In genomic region chr11:50262020-50262419, GRCm38 (mm10) we compare ENCODE assay signal across 8 mouse cellular contexts. TPM values are rescaled to one million over a fixed set of nuclear protein-coding genes. Genes with fewer than 3 reads are reported as not detected.
DNase-seq lines count a peak whose midpoint lies in the region; TF ChIP-seq lines count a peak whose summit lies in the region.

No protein-coding gene starts in this region.

- no peaks in the 10 kb centered on the region for H3K4me1 ChIP-seq in embryonic fibroblast, embryonic 13.5 days (ENCODE audit: control insufficient read depth, insufficient read depth, low read length)

- DNase-seq in adrenal gland, postnatal 14 days = peak; percentile 49
- DNase-seq in adrenal gland, adult 18-20 months (ENCODE audit: low spot score in 2 of 2) = no peak
- DNase-seq in left cerebral cortex, adult 2 months (ENCODE audit: extremely low spot score in 1 of 2, low spot score in 2 of 2) = no peak
- DNase-seq in left cerebral cortex, adult 11 months (ENCODE audit: low spot score) = no peak
- peak; percentile 50 to 56 for DNase-seq in lung, postnatal 4 days
- DNase-seq in thymus, adult 18-20 months = no peak
- DNase-seq in right cerebral cortex, postnatal 36 days (ENCODE audit: low spot score in 2 of 2) = no peak

- intact Hi-C loops in left cerebral cortex, adult 2 months (cut with DNase I) = no loop called here

- no peak overlapping the region for H3K27ac ChIP-seq in left cerebral cortex, adult 2 months
- no peak overlapping the region for H3K27ac ChIP-seq in embryonic fibroblast, embryonic 13.5 days (ENCODE audit: insufficient read depth, low read length)

- H3K4me3 ChIP-seq in left cerebral cortex, adult 2 months = no peak overlapping the region
- no peak overlapping the region for H3K4me3 ChIP-seq in embryonic fibroblast, embryonic 13.5 days (ENCODE audit: insufficient read depth, low read length)

- peak; percentile 35 for TF ChIP-seq CTCF in left cerebral cortex, adult 2 months (IDR thresholded peaks at IDR 0.05)
- peak; percentile 28; the same call in 1 of the 2 replicates for TF ChIP-seq CTCF in embryonic fibroblast, embryonic 13.5 days (IDR thresholded peaks at IDR 0.05; ENCODE audit: borderline replicate concordance, insufficient read depth, low read length)

- no peak for TF ChIP-seq POLR2A in embryonic fibroblast, embryonic 13.5 days (IDR thresholded peaks at IDR 0.05; ENCODE audit: low read depth, low read length)

RNA-seq across cellular contexts. Expression of gene Ltc4s, which starts 23.6 kb away (rescaled TPM):
- total RNA-seq in adrenal gland, postnatal 14 days (2021) = 10.4 and 11.3 TPM in 2 replicates
- 10 to 100 TPM; 15.2 to 46.9 TPM for total RNA-seq in adrenal gland, adult 18-20 months (2021)
- 1 to 10 TPM; 5.9 to 8.7 TPM for total RNA-seq in left cerebral cortex, adult 2 months (2021)
- polyA plus RNA-seq in embryonic fibroblast, embryonic 13.5 days (2011; ENCODE audit: insufficient read length, low read depth, missing spikeins) = 0.83 TPM in 1 of 2 replicates, not detected in the other

RNA-seq across cellular contexts. Expression of gene Maml1, which starts 30.1 kb away (rescaled TPM):
- 24.0 and 25.1 TPM in 2 replicates for total RNA-seq in adrenal gland, postnatal 14 days (2021)
- 10 to 100 TPM; 18.0 to 23.1 TPM for total RNA-seq in adrenal gland, adult 18-20 months (2021)
- total RNA-seq in left cerebral cortex, adult 2 months (2021) = 10 to 100 TPM; 11.1 to 11.5 TPM
- 28.9 and 37.3 TPM in 2 replicates for polyA plus RNA-seq in embryonic fibroblast, embryonic 13.5 days (2011; ENCODE audit: insufficient read length, low read depth, missing spikeins)

RNA-seq across cellular contexts. Expression of gene Mgat4b, which starts 51.3 kb away (rescaled TPM):
- 103 and 113 TPM in 2 replicates for total RNA-seq in adrenal gland, postnatal 14 days (2021)
- total RNA-seq in adrenal gland, adult 18-20 months (2021) = 100 to 1,000 TPM in 1 of 2 experiments, 10 to 100 TPM in 1; 89.3 to 110 TPM
- 10 to 100 TPM; 63.1 to 67.0 TPM for total RNA-seq in left cerebral cortex, adult 2 months (2021)
- polyA plus RNA-seq in embryonic fibroblast, embryonic 13.5 days (2011; ENCODE audit: insufficient read length, low read depth, missing spikeins) = 35.1 and 41.8 TPM in 2 replicates

RNA-seq across cellular contexts. Expression of gene Sqstm1, which starts 51.4 kb away (rescaled TPM):
- total RNA-seq in adrenal gland, postnatal 14 days (2021) = 356 and 366 TPM in 2 replicates
- 100 to 1,000 TPM; 715 to 956 TPM for total RNA-seq in adrenal gland, adult 18-20 months (2021)
- 100 to 1,000 TPM; 474 to 490 TPM for total RNA-seq in left cerebral cortex, adult 2 months (2021)
- polyA plus RNA-seq in embryonic fibroblast, embryonic 13.5 days (2011; ENCODE audit: insufficient read length, low read depth, missing spikeins) = 332 and 376 TPM in 2 replicates

Comparison
In these comparisons a context has a peak if more than half of its experiments do, and no peak if none do; other contexts are left out.
1. DNase-seq: peak in adrenal gland, postnatal 14 days (single experiment) and lung, postnatal 4 days (2 of 2); none in adrenal gland, adult 18-20 months (0 of 2), left cerebral cortex, adult 2 months (0 of 2), left cerebral cortex, adult 11 months (single experiment), thymus, adult 18-20 months (0 of 2) and right cerebral cortex, postnatal 36 days (0 of 2).